Mouse (Mus musculus): Measurements from ENCODE around the gene Gpr85.
"Not testable (repeated sequence)": the region's sequence is repeated elsewhere in the genome, so short reads cannot be mapped to it uniquely, and the experiment has no call there.

Gene Gpr85

DNA sequence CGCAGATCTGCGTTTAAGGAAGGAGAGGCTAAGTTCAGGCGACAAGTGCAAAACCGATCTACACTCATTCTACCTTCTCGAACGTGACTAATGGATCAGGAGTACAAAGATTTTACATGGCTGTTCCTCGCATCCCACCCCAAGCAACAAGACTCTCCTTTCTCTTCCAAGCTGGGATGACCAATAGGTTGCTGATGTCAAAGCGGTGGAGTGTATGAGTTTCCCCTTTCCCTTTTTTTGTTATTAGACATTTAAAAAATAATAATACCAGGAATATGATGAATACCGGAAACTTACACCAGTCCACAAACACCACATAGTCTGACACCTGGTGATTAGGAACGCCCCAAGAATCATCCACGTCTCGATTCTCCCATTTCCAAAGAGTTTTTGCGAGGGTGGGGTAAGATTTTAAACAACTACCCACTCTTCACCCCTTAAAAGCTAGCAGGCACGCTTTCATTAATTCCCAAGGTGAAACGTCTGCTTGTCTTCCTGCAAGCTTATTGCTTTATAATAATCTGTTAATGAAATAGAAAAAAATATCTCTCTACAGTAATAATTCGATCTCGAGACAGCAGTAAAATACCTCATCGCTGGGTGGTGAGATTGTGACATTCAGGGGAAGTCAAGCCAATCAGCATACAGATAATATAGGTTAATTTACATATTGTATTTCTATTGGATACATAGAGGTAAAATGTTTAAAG, at the start of gene Gpr85:
Gene Gpr85 (minus strand): TSS at position 598 of the 710 bp plus-strand sequence.
- no peak for DNase-seq (ENCODE audit: low spot score in 2 of 2)

- DNase-seq (ENCODE audit: low spot score in 2 of 2), result no peak
Measured at GRCm38 (mm10) chr6:13884877-13885592, 45.3 kb upstream of the Gpr85 start.

- no peak for DNase-seq (ENCODE audit: low spot score in 2 of 2)
Measured at GRCm38 (mm10) chr6:13882919-13883318, 43.2 kb upstream of the Gpr85 start.

DNA sequence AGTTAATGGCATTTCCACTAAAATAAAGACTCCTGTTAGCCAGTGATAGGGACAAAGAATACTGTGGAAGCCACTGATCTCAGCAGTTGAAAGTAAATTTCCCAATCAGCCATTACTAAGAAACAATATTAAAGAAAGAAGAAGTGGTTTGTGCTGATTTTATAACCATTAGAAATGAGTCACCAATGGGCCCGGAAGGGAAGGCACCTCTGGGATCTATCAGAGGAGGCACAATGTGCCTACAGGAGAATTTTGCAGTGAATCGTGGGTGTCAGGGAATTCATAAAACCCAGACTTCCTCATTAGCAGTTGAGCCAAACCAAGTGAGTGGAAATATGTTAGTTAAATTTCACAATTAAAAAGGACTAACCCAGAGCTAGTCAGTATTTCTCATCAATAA, 34.2 kb upstream of the Gpr85 start:
- DNase-seq (ENCODE audit: low spot score in 2 of 2), result no peak

DNA sequence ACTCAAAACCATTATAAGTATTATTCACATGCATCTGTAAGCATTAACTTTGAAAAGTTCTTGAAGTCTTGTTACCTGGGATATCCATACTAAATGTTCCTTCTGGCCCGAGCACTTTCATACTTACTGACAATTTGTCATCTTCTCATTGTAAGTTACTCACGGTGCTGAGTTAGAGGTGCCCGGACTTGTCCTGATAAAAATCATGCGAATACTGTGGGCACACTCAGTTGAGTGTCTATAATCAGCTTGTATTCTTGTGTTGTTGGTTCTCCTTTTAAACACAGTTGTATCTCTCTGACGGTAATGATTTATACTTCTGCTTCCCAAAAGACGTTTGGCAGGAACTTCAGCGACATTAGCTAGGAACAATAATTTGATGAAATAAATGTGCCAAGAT, 32.3 kb upstream of the Gpr85 start:
- no peak for DNase-seq (ENCODE audit: low spot score in 2 of 2)

- DNase-seq (ENCODE audit: low spot score in 2 of 2), result no peak
Measured at GRCm38 (mm10) chr6:13871625-13871958, 31.9 kb upstream of the Gpr85 start.

- peak; percentile 81 to 93 for DNase-seq (ENCODE audit: low spot score in 2 of 2)
Measured at GRCm38 (mm10) chr6:13870919-13871624, 31.3 kb upstream of the Gpr85 start, which contains the start of gene 2610001J05Rik. TSS of gene 2610001J05Rik (minus strand) at chr6:13871518.

- DNase-seq (ENCODE audit: low spot score in 2 of 2), result peak; percentile 5 to 15
Measured at GRCm38 (mm10) chr6:13870289-13870741, 30.6 kb upstream of the Gpr85 start.

- no peak for DNase-seq (ENCODE audit: low spot score in 2 of 2)
Measured at GRCm38 (mm10) chr6:13860596-13860995, 20.9 kb upstream of the Gpr85 start.

- no peak for DNase-seq (ENCODE audit: low spot score in 2 of 2)
Measured at GRCm38 (mm10) chr6:13859877-13860585, 20.3 kb upstream of the Gpr85 start.

- DNase-seq (ENCODE audit: low spot score in 2 of 2), result no peak
Measured at GRCm38 (mm10) chr6:13854230-13854629, 14.5 kb upstream of the Gpr85 start.

DNA sequence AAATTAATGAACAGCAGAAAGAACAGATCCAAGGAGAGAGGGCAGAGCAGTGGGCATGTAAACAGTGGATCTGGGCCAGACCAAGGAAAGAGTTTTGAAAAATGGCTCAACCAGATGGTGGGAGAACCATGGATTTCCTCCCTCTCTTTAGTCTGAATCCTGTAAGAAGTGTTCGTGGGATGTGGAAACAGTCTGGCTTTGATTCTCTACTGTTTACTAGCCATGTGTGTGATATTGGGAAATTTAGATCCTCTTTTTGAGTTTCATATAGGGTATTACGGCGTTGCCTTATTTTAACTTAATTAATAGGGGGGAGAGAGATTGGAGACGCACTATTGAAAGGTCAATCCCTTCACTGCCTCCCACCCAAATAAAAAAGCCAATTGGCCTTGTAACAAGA, 13.5 kb upstream of the Gpr85 start:
- DNase-seq (ENCODE audit: low spot score in 2 of 2), result no peak

GRCm38 (mm10) chr6:13846031-13846430, 6.3 kb upstream of the Gpr85 start:
- not testable (repeated sequence) for DNase-seq (ENCODE audit: low spot score in 2 of 2)

DNA sequence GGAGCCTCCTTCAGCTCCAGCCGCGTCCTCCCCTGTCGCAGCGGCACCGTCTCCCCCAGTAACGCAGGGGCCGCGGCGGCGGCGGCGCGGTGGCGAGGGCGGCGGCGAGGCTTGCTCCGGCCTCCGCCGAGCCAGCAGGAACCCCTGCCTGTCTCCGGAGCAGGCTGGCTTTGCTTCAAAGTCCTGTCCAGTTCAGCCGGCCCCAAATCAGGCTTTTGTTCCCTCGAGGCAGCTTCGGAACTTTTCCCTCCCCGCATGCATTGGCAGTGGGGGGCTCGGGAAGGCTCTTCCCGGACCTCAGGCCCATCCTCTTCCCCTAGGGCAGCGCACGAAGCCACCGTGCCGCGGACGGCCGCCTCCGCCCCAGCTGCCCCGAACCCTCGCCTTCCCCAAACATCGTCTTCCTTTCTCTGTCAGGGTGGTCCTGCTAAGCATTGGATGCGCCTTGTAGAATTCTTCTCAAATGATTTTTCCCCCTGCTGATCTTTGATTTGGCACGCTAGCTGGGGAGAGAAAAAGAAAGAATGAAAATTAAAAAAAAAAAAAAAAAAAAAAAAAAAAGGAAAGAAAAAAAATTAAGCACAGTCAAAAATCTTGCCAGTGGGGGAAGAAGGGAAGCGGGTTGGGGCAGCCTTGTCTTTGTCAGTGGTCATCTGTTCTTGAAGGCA, 931 bp downstream of the Gpr85 start:
- DNase-seq (ENCODE audit: low spot score in 2 of 2), result peak; percentile 5 to 32

DNA sequence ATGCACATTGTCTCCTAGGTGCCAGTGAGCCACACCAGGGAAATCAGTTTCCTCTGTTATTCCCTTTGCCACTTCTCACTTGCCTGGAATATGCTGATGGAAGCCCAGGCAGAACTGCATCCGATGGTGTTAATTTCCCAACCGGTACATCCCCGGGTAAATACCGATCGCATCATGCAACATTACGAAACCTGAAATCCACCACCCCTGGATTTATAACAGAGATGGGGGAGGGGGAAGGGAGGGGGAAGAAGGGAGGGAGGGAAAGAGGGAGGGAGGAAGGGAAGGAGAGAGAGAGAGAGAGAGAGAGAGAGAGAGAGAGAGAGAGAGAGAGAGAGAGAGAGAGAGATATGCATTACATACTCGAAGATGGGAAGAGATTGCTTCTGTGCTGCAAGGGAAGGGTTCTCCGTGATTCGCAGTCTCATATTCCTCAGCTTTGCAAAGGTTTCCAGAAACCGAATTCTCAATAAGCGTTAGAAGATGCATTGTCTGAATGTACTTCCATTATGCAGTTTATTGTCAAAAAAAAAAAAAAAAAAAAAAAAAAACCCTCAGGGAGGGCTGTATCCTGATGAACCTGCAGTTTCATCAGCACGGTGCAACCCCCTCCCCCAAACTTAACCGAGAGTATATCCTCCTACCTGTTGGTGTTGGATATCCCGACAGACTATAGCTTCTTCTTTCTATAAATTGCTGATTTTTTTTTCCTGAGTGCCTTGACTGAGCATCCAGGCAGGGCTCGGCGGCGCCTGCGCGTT, 1.6 kb downstream of the Gpr85 start:
- no peak for DNase-seq (ENCODE audit: low spot score in 2 of 2)

DNA sequence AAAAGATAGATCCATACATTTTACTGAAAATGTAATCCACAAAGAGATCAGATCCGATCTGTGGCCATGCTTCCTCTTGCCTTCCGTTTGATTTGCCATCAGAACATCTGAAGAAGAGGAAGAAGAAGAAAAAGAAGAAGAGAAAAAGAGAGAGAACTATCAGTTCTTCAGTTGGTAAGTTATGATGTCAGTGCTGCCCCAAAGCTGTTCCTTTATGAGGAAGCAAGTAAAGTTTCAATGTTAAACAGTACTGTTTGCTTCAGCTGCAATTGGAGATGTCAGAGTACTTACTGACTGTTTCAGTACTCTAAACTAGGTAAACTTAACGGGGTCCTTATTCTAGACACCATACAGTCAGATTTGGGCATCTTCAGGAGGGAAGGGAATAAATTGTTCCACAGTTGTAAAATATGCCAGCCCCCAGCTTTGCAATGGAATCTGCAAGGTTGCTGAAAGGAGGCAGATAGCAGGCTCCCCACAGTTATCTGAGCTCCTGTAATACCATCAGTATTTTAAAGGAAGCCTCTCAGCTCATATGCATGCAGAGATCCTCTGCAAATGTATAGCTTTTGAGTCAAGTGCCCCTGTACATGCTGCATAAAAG, 2.7 kb downstream of the Gpr85 start:
- no peak for DNase-seq (ENCODE audit: low spot score in 2 of 2)

DNA sequence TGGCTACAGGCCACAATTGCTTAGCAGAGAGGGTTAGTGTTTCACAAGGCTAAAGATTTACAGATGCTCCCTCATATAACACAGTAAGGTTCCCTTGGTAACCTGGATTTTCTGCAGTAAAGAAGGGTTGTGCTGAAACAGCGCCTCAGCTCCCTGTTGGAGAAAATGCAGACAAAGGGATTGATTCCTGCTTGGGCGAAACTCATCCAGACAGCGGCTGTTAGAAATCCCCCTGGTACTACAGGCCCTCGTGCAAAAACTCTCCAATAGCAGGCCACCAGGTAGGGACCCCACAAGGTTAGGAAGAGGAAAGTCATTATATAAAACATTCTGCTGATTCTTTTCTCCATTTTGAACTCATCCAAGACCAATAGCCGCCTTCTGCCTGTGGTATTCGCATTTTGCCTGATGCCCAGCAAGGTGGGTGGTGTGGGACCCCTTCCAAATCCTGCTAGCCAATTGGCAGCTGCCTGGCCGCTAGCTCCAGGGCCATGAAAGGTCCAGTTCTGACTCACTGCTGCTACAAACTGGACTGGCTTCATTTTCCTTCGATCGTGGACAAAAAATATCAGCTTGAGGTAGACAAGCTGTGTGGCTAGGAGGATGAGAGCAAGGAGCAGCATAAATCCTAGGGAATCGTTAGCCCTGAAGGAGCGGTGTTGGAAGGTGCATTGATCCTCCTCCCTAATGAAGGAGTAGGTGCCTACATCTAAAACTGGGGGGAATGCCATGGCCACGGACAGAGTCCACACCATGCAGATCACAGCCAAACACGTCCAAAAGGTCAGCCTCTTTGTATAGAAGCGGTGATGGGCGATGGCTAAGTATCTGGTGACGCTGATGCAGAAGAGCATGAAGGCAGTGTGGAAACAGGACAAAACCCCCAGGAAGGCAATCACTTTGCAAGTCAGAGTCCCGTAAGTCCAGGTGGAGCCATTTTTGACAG, 3.7 kb downstream of the Gpr85 start:
- no peak for DNase-seq (ENCODE audit: low spot score in 2 of 2)

- no peak for DNase-seq (ENCODE audit: low spot score in 2 of 2)
Measured at GRCm38 (mm10) chr6:13832770-13833169, 7.0 kb downstream of the Gpr85 start.

- no peak for DNase-seq (ENCODE audit: low spot score in 2 of 2)
Measured at GRCm38 (mm10) chr6:13828877-13829276, 10.9 kb downstream of the Gpr85 start.

Data from spleen, postnatal 10 days (tissue).